ENCODE assay signal across 26 mouse cellular contexts in the genomic region with DNA sequence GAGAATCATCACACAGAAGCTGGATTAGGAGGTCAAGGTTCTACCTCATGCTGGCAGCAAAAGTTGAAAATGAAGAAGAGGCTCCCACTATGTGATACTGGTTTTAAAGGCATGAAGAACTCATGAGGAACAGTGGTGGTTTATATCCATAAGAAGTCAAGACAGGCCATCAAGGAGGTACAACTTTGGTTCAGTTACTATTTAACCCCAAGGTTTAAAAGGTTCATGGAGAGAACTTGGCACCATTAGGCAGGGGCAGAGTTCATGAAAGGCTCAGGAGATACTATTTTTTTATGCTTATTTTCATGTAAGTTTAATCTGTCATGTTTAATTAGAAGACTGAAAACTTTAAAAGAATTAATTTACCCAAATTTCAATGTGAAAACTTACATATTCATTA.
A peak's percentile ranks its signal among the peaks of the same experiment; 100 is the strongest.
DNase-seq lines count a peak whose midpoint lies in the region; TF ChIP-seq lines count a peak whose summit lies in the region.
"Had no signal": no experiment of that assay in that cellular context is flagged by ENCODE, and none has a peak within 500 bp of the region (broad histone marks: within the 10 kb centered on the region; RNA-seq: fewer than 3 reads in every experiment).

No protein-coding gene starts in this region.

- DNase-seq in kidney, adult 2 months, result peak; percentile 62
- no peak for DNase-seq in kidney, postnatal 4 days
- DNase-seq in kidney, adult 9 months, result peak; percentile 52
- peak; percentile 3 for DNase-seq in kidney, postnatal 10 days
- peak; percentile 37 to 44 for DNase-seq in kidney, postnatal 36 days
- no peak for DNase-seq in hindbrain, embryonic 10.5 days (ENCODE audit: low spot score)
- DNase-seq: adrenal gland, adult 8-10 months; adrenal gland, postnatal 25 days; cerebellum, adult 11-12 months; cerebellum, adult 8-10 months; cerebellum, postnatal 10 days; cerebellum, postnatal 36 days; embryo, embryonic 11 days; gastrocnemius, postnatal 25 days; heart, adult 18-20 months; heart, postnatal 10 days; heart, postnatal 36 days had no signal

- TF ChIP-seq CTCF in kidney, adult 2 months (conservative IDR thresholded peaks at IDR 0.05; ENCODE audit: insufficient read depth, insufficient read length, low read depth, low read length), result no peak

- no peak for TF ChIP-seq POLR2A in kidney, adult 2 months (IDR thresholded peaks at IDR 0.05; ENCODE audit: low read depth, low read length)

- H3K9me3 ChIP-seq in hindbrain, embryonic 10.5 days, result no peaks in the 10 kb centered on the region
- H3K9me3 ChIP-seq: embryonic facial prominence, embryonic 10.5 days; embryonic facial prominence, embryonic 13.5 days; forebrain, embryonic 12.5 days; forebrain, embryonic 15.5 days; heart, embryonic 12.5 days; heart, embryonic 15.5 days; hindbrain, embryonic 12.5 days; hindbrain, embryonic 15.5 days had no signal

- no peaks in the 10 kb centered on the region; the same call in 1 of the 2 replicates for H3K4me1 ChIP-seq in kidney, adult 2 months (ENCODE audit: control insufficient read depth, insufficient read depth, low read length)
- H3K4me1 ChIP-seq in hindbrain, embryonic 10.5 days (replicated peaks), result no peaks in the 10 kb centered on the region
- H3K4me1 ChIP-seq: embryonic facial prominence, embryonic 10.5 days; embryonic facial prominence, embryonic 13.5 days; forebrain, embryonic 12.5 days; forebrain, embryonic 15.5 days; heart, embryonic 12.5 days; heart, embryonic 15.5 days; hindbrain, embryonic 12.5 days; hindbrain, embryonic 15.5 days had no signal

- H3K27me3 ChIP-seq in kidney, adult 2 months (replicated peaks; ENCODE audit: control insufficient read depth, insufficient read depth, low read length), result no peaks in the 10 kb centered on the region
- no peaks in the 10 kb centered on the region for H3K27me3 ChIP-seq in hindbrain, embryonic 10.5 days (ENCODE audit: insufficient read depth, poor library complexity, severe bottlenecking)
- H3K27me3 ChIP-seq: embryonic facial prominence, embryonic 13.5 days; forebrain, embryonic 12.5 days; forebrain, embryonic 15.5 days; heart, embryonic 12.5 days; heart, embryonic 15.5 days; hindbrain, embryonic 12.5 days; hindbrain, embryonic 15.5 days had no signal

- no peaks in the 10 kb centered on the region for H3K36me3 ChIP-seq in kidney, adult 2 months (ENCODE audit: control insufficient read depth, insufficient read depth, low read length)
- H3K36me3 ChIP-seq in hindbrain, embryonic 10.5 days, result no peaks in the 10 kb centered on the region
- H3K36me3 ChIP-seq: embryonic facial prominence, embryonic 10.5 days; embryonic facial prominence, embryonic 13.5 days; forebrain, embryonic 12.5 days; forebrain, embryonic 15.5 days; heart, embryonic 12.5 days; heart, embryonic 15.5 days; hindbrain, embryonic 12.5 days; hindbrain, embryonic 15.5 days had no signal

- peak overlapping the region; percentile 38; the same call in 1 of the 2 replicates for H3K27ac ChIP-seq in kidney, adult 2 months (ENCODE audit: insufficient read depth, low read depth, low read length)
- H3K27ac ChIP-seq in hindbrain, embryonic 10.5 days, result no peak overlapping the region
- H3K27ac ChIP-seq: embryonic facial prominence, embryonic 10.5 days; embryonic facial prominence, embryonic 13.5 days; forebrain, embryonic 12.5 days; forebrain, embryonic 15.5 days; heart, embryonic 15.5 days; hindbrain, embryonic 12.5 days; hindbrain, embryonic 15.5 days had no signal

- H3K4me3 ChIP-seq in kidney, adult 2 months (ENCODE audit: insufficient read depth, low read depth, low read length), result no peak overlapping the region
- H3K4me3 ChIP-seq in hindbrain, embryonic 10.5 days, result no peak overlapping the region
- H3K4me3 ChIP-seq: embryonic facial prominence, embryonic 10.5 days; embryonic facial prominence, embryonic 13.5 days; erythroblast, embryonic 14.5 days; forebrain, embryonic 12.5 days; forebrain, embryonic 15.5 days; heart, embryonic 12.5 days; heart, embryonic 15.5 days; hindbrain, embryonic 12.5 days; hindbrain, embryonic 15.5 days had no signal

Comparison
In these comparisons a context has a peak if more than half of its experiments do, and no peak if none do; other contexts are left out.
1. DNase-seq: peak in kidney, adult 2 months (single experiment), kidney, adult 9 months (single experiment), kidney, postnatal 10 days (single experiment) and kidney, postnatal 36 days (2 of 2); none in kidney, postnatal 4 days (0 of 2) and hindbrain, embryonic 10.5 days (single experiment).